Mouse (Mus musculus) small intestine, adult 2 months (tissue): ENCODE results near the gene Gls.

Source experiments
- CTCF ChIP-seq: fragments of 200-500 bp; IDR thresholded peaks from 2 replicates; pipeline ENCODE4 v1.5.1; 2012; ENCODE audit warnings: low read depth, mild to moderate bottlenecking, control low read depth, inconsistent platforms, low read length, moderate library complexity, mixed read lengths; ENCODE audit not compliant: insufficient replicate concordance, insufficient read length; ENCODE audit errors: extremely low read depth
- POLR2A ChIP-seq: fragments of 200-500 bp; IDR thresholded peaks from 2 replicates; pipeline ENCODE4 v1.6.1; 2012; ENCODE audit warnings: low read depth, mild to moderate bottlenecking, control low read depth, inconsistent platforms, low read length, moderate library complexity

- no peak for TF ChIP-seq CTCF
- TF ChIP-seq POLR2A = no peak
These were observed 39.1 kb upstream of the Gls start for GRCm38 (mm10) chr1:52272018-52272678.
